In the genomic region with DNA sequence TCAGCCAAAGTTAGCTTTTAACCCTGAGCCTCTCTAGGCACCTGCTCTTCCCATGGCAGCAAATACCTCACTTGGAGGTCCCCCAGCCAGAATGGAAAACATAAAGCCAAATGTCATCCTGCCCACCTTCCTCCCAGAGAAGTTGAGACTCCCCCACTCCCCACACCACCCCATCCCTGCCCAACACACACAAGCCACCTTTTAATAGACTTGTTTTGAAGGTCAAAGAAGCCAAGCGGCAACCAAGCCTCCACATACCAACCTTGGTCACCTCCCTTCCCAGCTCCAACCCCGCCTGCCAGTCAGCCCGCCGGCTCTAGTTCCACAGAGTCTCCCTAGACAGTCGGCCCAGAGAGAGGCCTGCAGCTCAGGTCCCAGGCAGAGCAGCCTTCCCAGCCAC, we compare ENCODE assay signal across 19 mouse cellular contexts. TPM values are rescaled to one million over a fixed set of nuclear protein-coding genes. Genes with fewer than 3 reads are reported as not detected.
DNase-seq lines count a peak whose midpoint lies in the region; ATAC-seq and TF ChIP-seq lines count a peak whose summit lies in the region.
"Had no signal": no experiment of that assay in that cellular context is flagged by ENCODE, and none has a peak within 500 bp of the region (broad histone marks: within the 10 kb centered on the region; RNA-seq: fewer than 3 reads in every experiment).

No protein-coding gene starts in this region.

- peak overlapping the region; percentile 43 for H3K27ac ChIP-seq in heart, embryonic 15.5 days
- H3K27ac ChIP-seq in kidney, embryonic 15.5 days = peak overlapping the region; percentile 94
- H3K27ac ChIP-seq: liver, embryonic 13.5 days; neural tube, embryonic 15.5 days had no signal

- TF ChIP-seq CTCF in E14TG2a.4 (conservative IDR thresholded peaks at IDR 0.05; ENCODE audit: low read length) = no peak

- H3K4me3 ChIP-seq in heart, embryonic 15.5 days = no peak overlapping the region
- H3K4me3 ChIP-seq in E14TG2a.4 (replicated peaks; ENCODE audit: low read length) = peak overlapping the region; percentile 50
- no peak overlapping the region for H3K4me3 ChIP-seq in kidney, embryonic 15.5 days (replicated peaks)
- H3K4me3 ChIP-seq: liver, embryonic 13.5 days; megakaryocyte, embryonic 14.5 days; neural tube, embryonic 15.5 days had no signal

- H3K4me1 ChIP-seq in heart, embryonic 15.5 days (replicated peaks) = peaks cover 76% of the 10 kb centered on the region
- peaks cover 98% of the 10 kb centered on the region for H3K4me1 ChIP-seq in E14TG2a.4 (replicated peaks; ENCODE audit: low read depth, low read length)
- H3K4me1 ChIP-seq in kidney, embryonic 15.5 days = peaks cover 87% of the 10 kb centered on the region
- H3K4me1 ChIP-seq: megakaryocyte, embryonic 14.5 days; neural tube, embryonic 15.5 days had no signal

- intact Hi-C loops in gastrocnemius, postnatal 14 days (cut with DNase I; ENCODE audit: low total_unique reads) = no loop called here
- intact Hi-C loops in gastrocnemius, postnatal 36 days (cut with DNase I) = no loop called here

- H3K36me3 ChIP-seq in heart, embryonic 15.5 days = peaks cover 43% of the 10 kb centered on the region
- peaks cover 88% of the 10 kb centered on the region for H3K36me3 ChIP-seq in E14TG2a.4 (ENCODE audit: insufficient read depth, low read length)
- peaks cover 40% of the 10 kb centered on the region for H3K36me3 ChIP-seq in kidney, embryonic 15.5 days
- H3K36me3 ChIP-seq: liver, embryonic 13.5 days; neural tube, embryonic 15.5 days had no signal

- no peak overlapping the region for H3K9ac ChIP-seq in heart, embryonic 15.5 days
- H3K9ac ChIP-seq in kidney, embryonic 15.5 days = no peak overlapping the region
- H3K9ac ChIP-seq: liver, embryonic 13.5 days; neural tube, embryonic 15.5 days had no signal

- H3K9me3 ChIP-seq in heart, embryonic 15.5 days (replicated peaks) = no peaks in the 10 kb centered on the region
- no peaks in the 10 kb centered on the region for H3K9me3 ChIP-seq in E14TG2a.4 (ENCODE audit: low read length)
- H3K9me3 ChIP-seq in kidney, embryonic 15.5 days (replicated peaks) = no peaks in the 10 kb centered on the region
- H3K9me3 ChIP-seq: liver, embryonic 13.5 days; neural tube, embryonic 15.5 days had no signal

- ATAC-seq in heart, embryonic 15.5 days (replicated peaks; ENCODE audit: insufficient number of reproducible peaks, insufficient read depth, low FRiP score, low read depth) = no peak
- peak; percentile 72 for ATAC-seq in kidney, embryonic 15.5 days (replicated peaks; ENCODE audit: low FRiP score)
- ATAC-seq: inflammation-experienced regulatory T-cells, adult 6 months; Patski had no signal

- no peaks in the 10 kb centered on the region for H3K27me3 ChIP-seq in heart, embryonic 15.5 days
- no peaks in the 10 kb centered on the region for H3K27me3 ChIP-seq in E14TG2a.4 (ENCODE audit: insufficient read depth, low read length)
- no peaks in the 10 kb centered on the region for H3K27me3 ChIP-seq in kidney, embryonic 15.5 days
- H3K27me3 ChIP-seq: Patski had no signal

- 43% methylated on average over 5 of the region's 5 CpGs for WGBS in heart, embryonic 15.5 days
- 20% methylated on average over 5 of the region's 5 CpGs for WGBS in kidney, embryonic 15.5 days

- H3K4me2 ChIP-seq in heart, embryonic 15.5 days = no peak overlapping the region
- H3K4me2 ChIP-seq in kidney, embryonic 15.5 days = peak overlapping the region; percentile 41
- H3K4me2 ChIP-seq: heart, embryonic 11.5 days; liver, embryonic 13.5 days; neural tube, embryonic 15.5 days had no signal

- DNase-seq in heart, adult 9 months (ENCODE audit: low spot score in 2 of 2) = no peak
- peak; percentile 89 for DNase-seq in R1 (ENCODE audit: low read depth, low spot score)
- DNase-seq in gastrocnemius, postnatal 14 days = no peak
- DNase-seq in gastrocnemius, postnatal 36 days = no peak
- DNase-seq: adrenal gland, postnatal 14 days; cerebellum, postnatal 36 days; layer of hippocampus, adult 9-11 months; liver, embryonic 13.5 days; thymus, postnatal 4 days had no signal

RNA-seq across cellular contexts. Expression of a gene that starts 9.5 kb away (rescaled TPM):
- 114 and 133 TPM in 2 replicates for polyA plus RNA-seq in heart, embryonic 15.5 days (2015; fragmentation: Nextera tagmentation; extraction: Ambion mirVana)
- 109 and 111 TPM in 2 replicates for polyA plus RNA-seq in kidney, embryonic 15.5 days (2015; fragmentation: Nextera tagmentation; extraction: Ambion mirVana)
- 100 to 1,000 TPM; 160 to 162 TPM for total RNA-seq in gastrocnemius, postnatal 14 days (2021)
- total RNA-seq in gastrocnemius, postnatal 36 days (2021) = 100 to 1,000 TPM; 206 to 299 TPM
- total RNA-seq: monocyte, adult 5-6 weeks had no signal
- polyA plus RNA-seq: inflammation-experienced regulatory T-cells, adult 6 months had no signal

RNA-seq across cellular contexts. Expression of a gene that starts 33.3 kb away (rescaled TPM):
- 0.15 TPM in 1 of 2 replicates, not detected in the other for polyA plus RNA-seq in heart, embryonic 15.5 days (2015; fragmentation: Nextera tagmentation; extraction: Ambion mirVana)
- 0.87 and 0.95 TPM in 2 replicates for polyA plus RNA-seq in kidney, embryonic 15.5 days (2015; fragmentation: Nextera tagmentation; extraction: Ambion mirVana)
- total RNA-seq in gastrocnemius, postnatal 14 days (2021) = under 1 TPM; 0.18 to 0.38 TPM
- total RNA-seq in gastrocnemius, postnatal 36 days (2021) = 1 to 10 TPM in 1 of 2 experiments, under 1 TPM in 1; 0.28 to 1.0 TPM
- total RNA-seq: left cerebral cortex, postnatal 25 days; monocyte, adult 5-6 weeks had no signal
- polyA plus RNA-seq: heart, embryonic 11.5 days; inflammation-experienced regulatory T-cells, adult 6 months; liver, embryonic 13.5 days; neural tube, embryonic 15.5 days had no signal

RNA-seq across cellular contexts. Expression of a gene that starts 39.1 kb away (rescaled TPM):
- 57.8 and 83.8 TPM in 2 replicates for polyA plus RNA-seq in heart, embryonic 15.5 days (2015; fragmentation: Nextera tagmentation; extraction: Ambion mirVana)
- polyA plus RNA-seq in kidney, embryonic 15.5 days (2015; fragmentation: Nextera tagmentation; extraction: Ambion mirVana) = 162 and 184 TPM in 2 replicates
- 10 to 100 TPM; 58.7 to 62.8 TPM for total RNA-seq in gastrocnemius, postnatal 14 days (2021)
- 10 to 100 TPM; 48.6 to 58.9 TPM for total RNA-seq in gastrocnemius, postnatal 36 days (2021)

RNA-seq across cellular contexts. Expression of a gene that starts 39.8 kb away (rescaled TPM):
- 0.72 and 1.1 TPM in 2 replicates for polyA plus RNA-seq in heart, embryonic 15.5 days (2015; fragmentation: Nextera tagmentation; extraction: Ambion mirVana)
- 5.4 and 5.6 TPM in 2 replicates for polyA plus RNA-seq in kidney, embryonic 15.5 days (2015; fragmentation: Nextera tagmentation; extraction: Ambion mirVana)
- total RNA-seq in gastrocnemius, postnatal 14 days (2021) = under 1 TPM; 0.78 TPM
- 1 to 10 TPM in 1 of 2 experiments, under 1 TPM in 1; 0.92 to 1.1 TPM for total RNA-seq in gastrocnemius, postnatal 36 days (2021)
- total RNA-seq: adrenal gland, postnatal 14 days; monocyte, adult 5-6 weeks had no signal
- polyA plus RNA-seq: inflammation-experienced regulatory T-cells, adult 6 months; liver, embryonic 13.5 days; Patski had no signal
